Mouse (Mus musculus): ENCODE measurements around the gene Itfg2.

DNA sequence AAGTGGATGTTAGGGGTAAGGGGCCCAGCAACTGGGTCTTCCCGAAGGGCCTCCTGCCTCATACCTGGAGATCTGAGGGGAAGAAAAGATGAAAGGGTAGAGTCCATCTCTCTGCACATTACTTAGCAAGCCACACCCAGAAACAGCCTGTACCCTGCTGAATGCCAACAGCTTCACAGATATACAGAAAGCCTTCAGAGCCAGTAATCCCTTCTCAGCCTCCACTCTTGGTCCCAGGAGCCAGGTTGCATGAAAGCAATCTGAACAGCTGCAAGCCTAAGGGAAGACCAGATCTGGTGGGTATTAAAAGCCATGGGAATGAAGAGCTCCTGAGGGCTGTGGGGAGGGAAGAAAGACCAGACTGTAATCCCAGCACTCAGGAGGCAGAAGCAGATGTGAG, 35.5 kb downstream of the Itfg2 start:
- TF ChIP-seq CTCF (IDR thresholded peaks at IDR 0.05; ENCODE audit: borderline replicate concordance, insufficient read depth, low read length) (no peak), POLR2A (IDR thresholded peaks at IDR 0.05; ENCODE audit: low read depth, low read length) (no peak)

Measured in embryonic fibroblast, embryonic 13.5 days (primary cell).